Mouse (Mus musculus): ENCODE measurements around the gene Tlnrd1. TPM values are rescaled to one million over a fixed set of nuclear protein-coding genes. Genes with fewer than 3 reads are reported as not detected.

Tlnrd1 gene
- polyA plus RNA-seq, 1 experiment from 2014 or later, result 16.8 TPM

DNA sequence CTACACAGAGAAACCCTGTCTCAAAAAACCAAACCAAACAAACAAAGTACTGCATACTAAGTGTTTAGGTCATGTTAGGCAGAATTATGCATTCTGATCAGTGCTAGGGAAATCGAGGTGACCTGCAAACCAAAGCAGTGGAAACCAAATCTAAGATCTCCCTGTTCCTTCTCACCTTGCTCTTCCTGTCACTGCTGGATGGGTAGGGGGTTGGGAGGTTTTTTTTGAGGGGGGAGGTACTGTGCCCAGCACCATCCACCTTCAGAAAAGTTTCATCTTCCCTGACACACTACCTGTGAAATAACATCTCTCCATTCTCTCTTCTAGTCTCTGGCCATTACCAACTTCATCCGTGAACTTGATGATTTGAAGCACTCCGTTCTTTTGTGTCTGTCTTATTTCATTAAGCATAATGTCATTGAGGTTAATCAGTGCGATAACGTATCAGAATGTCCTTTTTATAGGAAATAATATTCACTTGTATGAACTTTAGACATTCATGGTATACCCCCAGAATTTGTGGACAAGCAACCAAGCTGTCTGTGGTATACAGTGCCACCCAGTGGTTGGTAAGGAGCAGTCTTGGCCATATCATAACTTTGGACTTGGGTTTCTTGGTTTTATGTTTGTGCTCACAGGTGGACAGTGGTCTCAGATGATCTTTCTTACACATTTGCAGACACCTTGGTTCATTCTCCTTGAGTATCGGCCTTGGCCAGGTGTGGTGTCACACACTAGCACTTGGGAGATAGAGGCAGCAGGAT lies 2.4 kb upstream of the Tlnrd1 start:
- H3K9me3 ChIP-seq (ENCODE audit: control insufficient read depth, low read length), result no peaks in the 10 kb centered on the region
- no peak overlapping the region for H3K27ac ChIP-seq (ENCODE audit: low read depth, low read length)
- peaks cover 17% of the 10 kb centered on the region for H3K4me1 ChIP-seq (ENCODE audit: control insufficient read depth, insufficient read depth, low read length)
- WGBS, result 93% methylated on average over 6 of the region's 6 CpGs
- peak; percentile 83 for DNase-seq (ENCODE audit: low spot score, missing footprints)
- no peaks in the 10 kb centered on the region for H3K27me3 ChIP-seq (ENCODE audit: control insufficient read depth, insufficient read depth, low read length)
- no peak overlapping the region for H3K4me2 ChIP-seq
- H3K4me3 ChIP-seq (ENCODE audit: low read depth, low read length), result no peak overlapping the region
- H3K9ac ChIP-seq (ENCODE audit: low read length), result no peak overlapping the region
- no peak for ATAC-seq (ENCODE audit: low FRiP score)
- H3K36me3 ChIP-seq (ENCODE audit: control insufficient read depth, insufficient read depth, low read length), result peaks cover 4% of the 10 kb centered on the region

DNA sequence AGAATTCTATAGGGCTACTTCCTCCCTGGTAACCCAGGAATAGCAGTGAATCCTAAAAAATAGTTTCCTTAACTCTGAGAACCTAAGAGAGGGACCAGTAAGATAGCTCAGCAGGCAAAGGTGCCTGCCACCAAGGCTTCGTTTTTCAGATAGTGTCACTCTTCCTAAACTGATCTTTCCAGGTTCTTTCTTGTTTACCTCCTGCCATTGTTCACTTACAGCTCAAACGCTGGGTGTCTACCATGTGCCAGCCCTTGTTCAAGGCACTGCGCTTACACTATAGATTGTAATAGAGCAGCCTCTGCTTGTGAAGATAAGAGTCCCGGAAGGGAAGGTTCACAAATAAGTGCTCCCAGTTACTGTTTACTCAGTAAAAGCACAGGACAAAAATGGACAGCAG lies 1.7 kb upstream of the Tlnrd1 start:
- no peaks in the 10 kb centered on the region for H3K9me3 ChIP-seq (ENCODE audit: control insufficient read depth, low read length)
- WGBS, result 83% methylated on average over 4 of the region's 4 CpGs
- peaks cover 4% of the 10 kb centered on the region for H3K36me3 ChIP-seq (ENCODE audit: control insufficient read depth, insufficient read depth, low read length)
- no peaks in the 10 kb centered on the region for H3K27me3 ChIP-seq (ENCODE audit: control insufficient read depth, insufficient read depth, low read length)
- no peak overlapping the region for H3K27ac ChIP-seq (ENCODE audit: low read depth, low read length)
- H3K4me3 ChIP-seq (ENCODE audit: low read depth, low read length), result no peak overlapping the region
- no peak for ATAC-seq (ENCODE audit: low FRiP score)
- peaks cover 19% of the 10 kb centered on the region for H3K4me1 ChIP-seq (ENCODE audit: control insufficient read depth, insufficient read depth, low read length)
- no peak overlapping the region for H3K9ac ChIP-seq (ENCODE audit: low read length)
- no peak overlapping the region for H3K4me2 ChIP-seq
- DNase-seq (ENCODE audit: low spot score, missing footprints), result peak; percentile 65

DNA sequence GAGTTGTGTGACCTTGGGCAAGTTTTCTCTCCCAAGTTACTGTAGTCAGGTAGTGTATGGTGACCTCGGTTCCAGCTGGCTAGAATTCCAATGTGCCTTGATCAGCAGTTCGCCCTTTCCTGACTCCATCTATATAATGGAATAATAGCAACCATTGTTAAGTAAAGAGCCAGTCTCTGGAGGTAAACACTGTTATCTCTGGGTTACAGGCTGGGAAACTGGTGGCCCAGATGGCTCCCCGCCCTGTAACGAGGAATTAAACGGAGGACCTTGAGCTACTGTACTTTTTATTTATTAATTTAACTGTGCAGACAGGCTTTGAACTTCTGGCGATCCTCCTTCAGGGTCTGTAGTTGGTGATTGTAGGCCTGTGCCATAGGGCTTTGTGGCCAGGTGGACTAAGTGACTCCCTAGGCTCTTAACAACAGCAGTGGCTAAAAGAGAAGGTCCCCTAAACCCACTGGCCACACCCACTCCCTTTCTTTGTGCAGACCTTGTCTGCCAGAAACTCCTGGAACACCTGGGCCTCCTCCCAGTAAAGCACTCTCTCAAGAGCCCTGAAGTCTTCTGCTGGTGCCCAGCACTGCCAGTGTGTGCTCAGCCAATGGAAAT lies 922 bp upstream of the Tlnrd1 start:
- peak overlapping the region; percentile 87 for H3K9ac ChIP-seq (ENCODE audit: low read length)
- peak overlapping the region; percentile 70 for H3K4me3 ChIP-seq (ENCODE audit: low read depth, low read length)
- 43% methylated on average over 6 of the region's 6 CpGs for WGBS
- peaks cover 4% of the 10 kb centered on the region for H3K36me3 ChIP-seq (ENCODE audit: control insufficient read depth, insufficient read depth, low read length)
- no peaks in the 10 kb centered on the region for H3K9me3 ChIP-seq (ENCODE audit: control insufficient read depth, low read length)
- peak overlapping the region; percentile 94 for H3K27ac ChIP-seq (ENCODE audit: low read depth, low read length)
- H3K4me1 ChIP-seq (ENCODE audit: control insufficient read depth, insufficient read depth, low read length), result peaks cover 19% of the 10 kb centered on the region
- DNase-seq (ENCODE audit: low spot score, missing footprints) (peak; percentile 87), ATAC-seq (ENCODE audit: low FRiP score) (no peak)
- H3K4me2 ChIP-seq, result peak overlapping the region; percentile 96
- no peaks in the 10 kb centered on the region for H3K27me3 ChIP-seq (ENCODE audit: control insufficient read depth, insufficient read depth, low read length)

DNA sequence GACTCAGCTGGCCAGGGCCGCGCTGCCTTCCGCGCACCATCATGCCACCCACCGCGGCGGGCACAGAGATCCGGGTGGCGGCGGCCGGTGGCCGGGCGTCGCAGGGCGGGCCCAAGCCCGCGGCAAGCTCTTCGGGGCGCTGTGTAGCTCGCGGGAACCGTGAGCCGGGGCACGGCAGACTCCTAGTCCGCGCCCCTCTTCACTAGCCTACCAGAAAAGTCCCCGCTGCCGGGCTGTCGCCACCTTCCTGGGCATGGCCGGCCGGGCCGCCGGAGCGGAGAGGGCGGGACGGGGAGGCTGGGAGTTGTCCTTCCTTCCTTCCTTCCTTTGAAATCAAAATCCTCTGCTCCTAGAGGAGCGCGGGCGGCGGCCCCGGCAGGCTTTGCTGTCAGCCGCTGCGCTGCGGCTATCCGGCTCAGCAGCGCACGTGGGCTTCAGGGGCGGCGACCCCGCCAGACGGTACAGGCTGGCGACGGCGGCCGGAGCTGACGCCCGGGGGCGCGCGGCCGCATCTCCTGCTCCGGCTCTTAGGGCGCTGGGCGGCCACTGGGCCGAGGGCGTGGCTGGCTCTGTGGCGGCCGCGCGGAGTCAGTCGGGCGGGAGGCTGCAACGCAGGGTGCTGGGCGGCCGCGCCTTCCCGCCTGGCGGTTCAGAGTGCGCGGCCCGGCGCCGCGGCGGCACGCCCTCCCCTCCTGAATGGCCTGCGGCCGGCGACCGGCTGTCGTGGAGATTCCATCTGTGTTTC lies 657 bp downstream of the Tlnrd1 start:
- Histone ChIP-seq H3K27me3 (ENCODE audit: control insufficient read depth, insufficient read depth, low read length) (no peaks in the 10 kb centered on the region), H3K9ac (ENCODE audit: low read length) (peak overlapping the region; percentile 87), H3K27ac (ENCODE audit: low read depth, low read length) (peak overlapping the region; percentile 94), H3K4me3 (ENCODE audit: low read depth, low read length) (peak overlapping the region; percentile 70), H3K9me3 (ENCODE audit: control insufficient read depth, low read length) (no peaks in the 10 kb centered on the region), H3K36me3 (ENCODE audit: control insufficient read depth, insufficient read depth, low read length) (peaks cover 4% of the 10 kb centered on the region), H3K4me2 (peak overlapping the region; percentile 96), H3K4me1 (ENCODE audit: control insufficient read depth, insufficient read depth, low read length) (peaks cover 28% of the 10 kb centered on the region)
- 1% methylated on average over 58 of the region's 91 CpGs for WGBS
- peak; percentile 95 for DNase-seq (ENCODE audit: low spot score, missing footprints)
- ATAC-seq (ENCODE audit: low FRiP score), result peak; percentile 80

DNA sequence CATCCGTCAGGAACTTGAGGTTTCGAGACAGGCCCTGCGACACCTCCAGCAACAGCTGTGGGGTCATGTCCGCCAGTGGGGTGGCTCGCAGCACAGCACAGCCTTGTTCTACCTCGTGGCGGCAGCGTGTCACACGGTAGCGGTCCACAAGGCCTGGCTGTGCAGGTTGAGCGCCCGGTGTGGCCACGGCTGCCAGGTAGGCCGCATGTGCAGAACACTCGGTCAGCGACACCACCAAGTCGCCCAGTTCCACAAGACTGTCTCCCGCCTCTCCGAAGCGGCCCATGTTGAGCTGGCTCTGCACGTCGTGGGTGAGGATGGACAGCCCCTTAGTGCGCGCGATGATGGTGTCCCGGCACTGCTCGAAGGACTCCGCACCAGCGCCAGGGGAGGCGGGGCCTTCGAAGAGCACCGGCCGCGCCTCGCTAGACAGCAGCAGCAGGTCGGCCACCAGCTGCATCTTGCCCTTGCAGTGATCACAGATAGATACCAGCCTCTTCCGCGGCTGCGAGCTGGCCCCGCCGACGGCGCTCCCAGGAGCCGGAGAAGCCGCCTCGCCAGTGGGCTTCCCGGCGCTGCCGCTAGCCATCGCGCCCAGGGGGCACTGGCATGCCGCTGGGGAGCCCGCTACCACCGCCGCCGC lies 1.4 kb downstream of the Tlnrd1 start:
- WGBS, result 25% methylated on average over 52 of the region's 56 CpGs
- Histone ChIP-seq H3K4me1 (ENCODE audit: control insufficient read depth, insufficient read depth, low read length) (peaks cover 34% of the 10 kb centered on the region), H3K27me3 (ENCODE audit: control insufficient read depth, insufficient read depth, low read length) (no peaks in the 10 kb centered on the region), H3K36me3 (ENCODE audit: control insufficient read depth, insufficient read depth, low read length) (peaks cover 4% of the 10 kb centered on the region), H3K9me3 (ENCODE audit: control insufficient read depth, low read length) (no peaks in the 10 kb centered on the region), H3K4me2 (peak overlapping the region; percentile 96), H3K4me3 (ENCODE audit: low read depth, low read length) (peak overlapping the region; percentile 70), H3K9ac (ENCODE audit: low read length) (peak overlapping the region; percentile 87), H3K27ac (ENCODE audit: low read depth, low read length) (peak overlapping the region; percentile 94)
- ATAC-seq (ENCODE audit: low FRiP score) (peak; percentile 10), DNase-seq (ENCODE audit: low spot score, missing footprints) (peak; percentile 93)

DNA sequence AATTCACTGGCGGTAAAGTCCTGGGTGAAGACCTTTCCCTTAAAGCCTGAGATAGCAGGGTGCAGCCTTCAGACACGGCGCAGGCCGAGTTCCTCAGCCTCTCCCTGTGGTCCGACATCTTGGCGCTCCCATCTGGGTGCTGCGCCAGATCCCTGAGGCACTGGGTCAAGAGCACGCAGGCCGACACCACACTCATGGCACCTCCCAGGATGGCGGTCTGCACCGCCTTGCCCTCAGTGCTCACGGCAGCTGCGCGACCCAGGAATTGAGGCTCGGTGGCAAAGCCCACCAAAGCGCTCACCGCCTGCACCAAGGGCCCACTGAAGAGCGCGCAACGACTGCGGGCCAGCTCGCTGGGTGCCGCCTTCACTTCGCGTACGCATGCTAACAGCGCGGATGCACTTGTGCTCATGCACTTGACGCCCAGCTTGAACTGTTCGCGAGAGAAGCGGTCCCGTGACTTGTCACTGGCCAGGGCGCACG lies 1.9 kb downstream of the Tlnrd1 start:
- Histone ChIP-seq H3K27ac (ENCODE audit: low read depth, low read length) (no peak overlapping the region), H3K9ac (ENCODE audit: low read length) (no peak overlapping the region), H3K27me3 (ENCODE audit: control insufficient read depth, insufficient read depth, low read length) (no peaks in the 10 kb centered on the region), H3K36me3 (ENCODE audit: control insufficient read depth, insufficient read depth, low read length) (peaks cover 4% of the 10 kb centered on the region), H3K9me3 (ENCODE audit: control insufficient read depth, low read length) (no peaks in the 10 kb centered on the region), H3K4me3 (ENCODE audit: low read depth, low read length) (peak overlapping the region; percentile 70), H3K4me1 (ENCODE audit: control insufficient read depth, insufficient read depth, low read length) (peaks cover 35% of the 10 kb centered on the region), H3K4me2 (peak overlapping the region; percentile 96)
- DNase-seq (ENCODE audit: low spot score, missing footprints) (peak; percentile 17), ATAC-seq (ENCODE audit: low FRiP score) (no peak)
- 89% methylated on average over 35 of the region's 35 CpGs for WGBS

DNA sequence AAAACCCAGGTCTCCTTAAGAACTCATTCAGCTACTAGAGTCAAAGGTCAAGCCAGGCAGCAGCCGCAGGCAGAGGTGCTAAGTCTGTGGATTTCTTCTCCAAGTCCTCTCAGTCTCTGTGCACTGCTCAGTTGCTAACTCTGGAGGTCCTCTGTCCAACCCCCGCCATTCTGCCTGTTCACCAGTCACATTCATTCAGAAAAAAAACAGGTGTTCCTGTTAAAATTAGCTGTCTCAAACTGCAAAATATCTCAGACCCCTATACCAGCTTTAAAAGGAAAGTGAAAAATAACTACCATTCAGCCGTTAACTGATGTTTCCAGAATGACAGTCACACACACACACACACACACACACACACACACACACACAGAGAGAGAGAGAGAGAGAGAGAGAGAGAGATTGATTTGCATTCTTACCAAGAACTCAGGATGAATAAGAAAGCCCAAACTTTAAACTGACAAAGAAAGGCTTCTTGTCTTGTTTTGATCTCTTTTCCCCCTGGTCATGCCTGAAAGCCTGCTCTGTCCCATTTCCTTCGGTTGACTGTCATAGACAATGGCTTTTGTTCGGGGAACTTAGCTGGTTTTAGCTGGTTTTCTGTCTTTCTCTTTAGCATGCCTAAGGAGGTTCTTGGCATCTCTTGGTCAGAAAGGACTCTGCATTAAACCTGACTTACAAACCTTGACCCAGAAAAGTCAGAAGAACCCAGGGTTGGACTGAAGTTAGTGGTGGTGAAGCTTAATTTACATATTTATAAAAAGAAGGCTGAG lies 5.2 kb downstream of the Tlnrd1 start:
- Histone ChIP-seq H3K36me3 (ENCODE audit: control insufficient read depth, insufficient read depth, low read length) (peaks cover 4% of the 10 kb centered on the region), H3K4me1 (ENCODE audit: control insufficient read depth, insufficient read depth, low read length) (peaks cover 35% of the 10 kb centered on the region), H3K9ac (ENCODE audit: low read length) (peak overlapping the region; percentile 32), H3K9me3 (ENCODE audit: control insufficient read depth, low read length) (no peaks in the 10 kb centered on the region), H3K4me2 (peak overlapping the region; percentile 5; the same call in 1 of the 2 replicates), H3K27me3 (ENCODE audit: control insufficient read depth, insufficient read depth, low read length) (no peaks in the 10 kb centered on the region), H3K27ac (ENCODE audit: low read depth, low read length) (peak overlapping the region; percentile 42), H3K4me3 (ENCODE audit: low read depth, low read length) (no peak overlapping the region)
- WGBS, result 6% methylated on average over 5 of the region's 5 CpGs
- ATAC-seq (ENCODE audit: low FRiP score) (peak; percentile 33), DNase-seq (ENCODE audit: low spot score, missing footprints) (peak; percentile 93)

DNA sequence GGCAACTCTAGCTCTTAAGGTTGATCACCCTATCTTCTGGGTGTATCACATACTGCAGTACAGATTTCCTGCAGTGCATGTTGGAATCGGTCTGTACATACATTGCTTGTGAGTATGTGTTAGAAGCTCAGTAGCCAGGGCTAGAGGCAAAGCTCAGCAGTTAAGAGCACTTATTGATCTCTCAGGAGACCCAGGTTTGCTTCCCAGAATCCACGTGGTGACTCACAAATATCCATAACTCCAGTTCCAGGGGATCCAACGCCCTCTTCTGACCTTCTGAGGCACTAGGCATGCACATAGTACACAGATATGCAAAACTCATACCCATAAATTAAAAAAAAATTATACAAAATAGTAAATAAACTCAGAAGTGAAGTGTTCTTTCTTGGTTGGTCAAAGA lies 7.0 kb downstream of the Tlnrd1 start:
- Histone ChIP-seq H3K36me3 (ENCODE audit: control insufficient read depth, insufficient read depth, low read length) (peaks cover under 1% of the 10 kb centered on the region; the same call in 1 of the 2 replicates), H3K27ac (ENCODE audit: low read depth, low read length) (no peak overlapping the region), H3K27me3 (ENCODE audit: control insufficient read depth, insufficient read depth, low read length) (no peaks in the 10 kb centered on the region), H3K4me1 (ENCODE audit: control insufficient read depth, insufficient read depth, low read length) (peaks cover 24% of the 10 kb centered on the region), H3K4me3 (ENCODE audit: low read depth, low read length) (no peak overlapping the region), H3K9ac (ENCODE audit: low read length) (no peak overlapping the region), H3K4me2 (no peak overlapping the region), H3K9me3 (ENCODE audit: control insufficient read depth, low read length) (no peaks in the 10 kb centered on the region)
- ATAC-seq (ENCODE audit: low FRiP score) (no peak), DNase-seq (ENCODE audit: low spot score, missing footprints) (no peak)
- 79% methylated on average over 3 of the region's 3 CpGs for WGBS
